In the genomic region with DNA sequence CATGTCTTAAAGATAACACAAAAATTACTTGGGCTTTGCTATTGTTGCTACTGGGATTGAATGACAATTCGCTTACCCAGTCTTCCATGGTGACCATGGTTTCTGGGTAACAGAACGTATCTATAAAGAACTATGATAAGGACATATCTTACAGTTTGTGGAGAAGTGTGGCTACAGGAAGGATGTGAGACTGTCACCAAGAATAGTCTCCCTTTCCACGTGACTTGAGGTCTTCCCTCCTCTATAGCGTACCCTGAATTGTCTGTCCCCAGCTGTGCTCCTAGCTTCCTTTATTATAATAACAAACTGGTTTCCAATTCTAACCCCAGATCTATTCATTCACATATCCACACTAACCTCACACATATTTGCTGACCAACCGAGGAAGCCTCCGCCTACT, we compare ENCODE assay signal across 20 mouse cellular contexts. TPM values are rescaled to one million over a fixed set of nuclear protein-coding genes. Genes with fewer than 3 reads are reported as not detected.
"Had no signal": no experiment of that assay in that cellular context is flagged by ENCODE, and none has a peak within 500 bp of the region (broad histone marks: within the 10 kb centered on the region; RNA-seq: fewer than 3 reads in every experiment).

No protein-coding gene starts in this region.

- H3K27me3 ChIP-seq: liver, embryonic 13.5 days; liver, embryonic 15.5 days; lung, embryonic 15.5 days; neural tube, embryonic 12.5 days; stomach, embryonic 15.5 days had no signal

- H3K9me3 ChIP-seq: liver, embryonic 13.5 days; liver, embryonic 15.5 days; lung, embryonic 15.5 days; midbrain, embryonic 10.5 days; midbrain, embryonic 12.5 days; neural tube, embryonic 12.5 days; stomach, embryonic 15.5 days had no signal

- H3K4me1 ChIP-seq: liver, embryonic 13.5 days; liver, embryonic 15.5 days; neural tube, embryonic 12.5 days had no signal

- DNase-seq: liver, embryonic 13.5 days; liver, postnatal 0 days; lung, adult 2 months; lung, postnatal 14 days; lung, postnatal 36 days; midbrain, embryonic 14.5 days; right cerebral cortex, postnatal 14 days; thymus, adult 2 months; thymus, postnatal 25 days; thymus, postnatal 4 days had no signal

- H3K36me3 ChIP-seq: liver, embryonic 13.5 days; liver, embryonic 15.5 days; lung, embryonic 15.5 days; midbrain, embryonic 10.5 days; midbrain, embryonic 12.5 days; neural tube, embryonic 12.5 days; stomach, embryonic 15.5 days had no signal

- H3K4me2 ChIP-seq: liver, embryonic 13.5 days; liver, embryonic 15.5 days; lung, embryonic 15.5 days; midbrain, embryonic 12.5 days; neural tube, embryonic 12.5 days; stomach, embryonic 15.5 days had no signal

- H3K4me3 ChIP-seq: liver, embryonic 13.5 days; liver, embryonic 15.5 days; lung, embryonic 15.5 days; midbrain, embryonic 10.5 days; midbrain, embryonic 12.5 days; neural tube, embryonic 12.5 days; stomach, embryonic 15.5 days had no signal

- H3K9ac ChIP-seq: liver, embryonic 13.5 days; liver, embryonic 15.5 days; liver, postnatal 0 days; lung, embryonic 15.5 days; midbrain, embryonic 12.5 days; neural tube, embryonic 12.5 days; stomach, embryonic 15.5 days had no signal

- H3K27ac ChIP-seq: liver, embryonic 13.5 days; liver, embryonic 15.5 days; lung, embryonic 15.5 days; macrophage; midbrain, embryonic 10.5 days; midbrain, embryonic 12.5 days; neural tube, embryonic 12.5 days; stomach, embryonic 15.5 days; stomach, postnatal 0 days had no signal

- ATAC-seq: liver, postnatal 0 days; lung, postnatal 0 days had no signal

RNA-seq across cellular contexts. Expression of a gene that starts 3.8 kb away (rescaled TPM):
- total RNA-seq: neutrophil, adult 5-6 weeks had no signal
- polyA plus RNA-seq: macrophage had no signal
